Mouse (Mus musculus): ENCODE measurements at regions not wholly inside any gene's neighbourhood (a gene's known extent, or its start where the extent isn't known, plus 50 kb on each side); places are given as distances from the start of the nearest gene placed in this dataset.

- DNase-seq, result no peak
Observed at GRCm38 (mm10) chr4:69898831-69899230, 511.4 kb downstream of the Cdk5rap2 start.

- no peak for DNase-seq
Observed at GRCm38 (mm10) chr4:69896111-69896510, 514.1 kb downstream of the Cdk5rap2 start.

- DNase-seq, result no peak
Observed at GRCm38 (mm10) chr4:69892829-69893175, 517.4 kb downstream of the Cdk5rap2 start.

GRCm38 (mm10) chr4:69891898-69892828, 518.1 kb downstream of the Cdk5rap2 start:
- no peak for DNase-seq

- DNase-seq, result no peak
Observed at GRCm38 (mm10) chr4:69890655-69891054, 519.6 kb downstream of the Cdk5rap2 start.

GRCm38 (mm10) chr4:69889931-69890634, 520.2 kb downstream of the Cdk5rap2 start:
- no peak for DNase-seq

- DNase-seq, result no peak
Observed at GRCm38 (mm10) chr4:69876734-69877133, 533.5 kb downstream of the Cdk5rap2 start.

GRCm38 (mm10) chr4:69870638-69871037, 539.6 kb downstream of the Cdk5rap2 start:
- DNase-seq, result no peak

GRCm38 (mm10) chr4:69855001-69855400, 555.2 kb downstream of the Cdk5rap2 start:
- DNase-seq, result no peak

- DNase-seq, result no peak
Observed at GRCm38 (mm10) chr4:69852637-69853036, 557.6 kb downstream of the Cdk5rap2 start.

GRCm38 (mm10) chr4:69849423-69849822, 560.8 kb downstream of the Cdk5rap2 start:
- no peak for DNase-seq

- no peak for DNase-seq
Observed at GRCm38 (mm10) chr4:69839868-69840267, 570.4 kb downstream of the Cdk5rap2 start.

- no peak for DNase-seq
Observed at GRCm38 (mm10) chr4:69838940-69839339, 571.3 kb downstream of the Cdk5rap2 start.

GRCm38 (mm10) chr4:69824903-69825268, 585.4 kb downstream of the Cdk5rap2 start:
- no peak for DNase-seq

GRCm38 (mm10) chr4:69824215-69824902, 585.9 kb downstream of the Cdk5rap2 start:
- DNase-seq, result no peak

- DNase-seq, result peak; percentile 3
Observed at GRCm38 (mm10) chr4:69823311-69823940, 586.8 kb downstream of the Cdk5rap2 start.

- no peak for DNase-seq
Observed at GRCm38 (mm10) chr4:69818885-69819284, 591.4 kb downstream of the Cdk5rap2 start.

GRCm38 (mm10) chr4:69785481-69786050, 624.7 kb downstream of the Cdk5rap2 start:
- DNase-seq, result no peak

- no peak for DNase-seq
Observed at GRCm38 (mm10) chr4:69781258-69781657, 629.0 kb downstream of the Cdk5rap2 start.

- DNase-seq, result no peak
Observed at GRCm38 (mm10) chr4:69761841-69762240, 648.4 kb downstream of the Cdk5rap2 start.

GRCm38 (mm10) chr4:69759596-69759995, 650.6 kb downstream of the Cdk5rap2 start:
- DNase-seq, result no peak

GRCm38 (mm10) chr4:69754567-69754966, 655.7 kb downstream of the Cdk5rap2 start:
- peak; percentile 21 for DNase-seq

GRCm38 (mm10) chr4:69753086-69753485, 657.2 kb downstream of the Cdk5rap2 start:
- DNase-seq, result no peak

All from lung, postnatal 36 days (tissue).